Mouse (Mus musculus): ENCODE results near the gene Ralgps1.

Gene Ralgps1

GRCm38 (mm10) chr2:33246841-33247240 lies 124.4 kb downstream of the Ralgps1 start:
- in situ Hi-C loops (cut with MboI, MseI), result no loop called here

GRCm38 (mm10) chr2:33245350-33245749 lies 125.9 kb downstream of the Ralgps1 start:
- in situ Hi-C loops (cut with MboI, MseI), result no loop called here

GRCm38 (mm10) chr2:33244880-33245279 lies 126.4 kb downstream of the Ralgps1 start:
- in situ Hi-C loops (cut with MboI, MseI), result no loop called here

GRCm38 (mm10) chr2:33237581-33237980 lies 133.7 kb downstream of the Ralgps1 start:
- in situ Hi-C loops (cut with MboI, MseI), result no loop called here

GRCm38 (mm10) chr2:33234848-33235247 lies 136.4 kb downstream of the Ralgps1 start:
- in situ Hi-C loops (cut with MboI, MseI), result no loop called here

- in situ Hi-C loops (cut with MboI, MseI), result no loop called here
Measured at GRCm38 (mm10) chr2:33233856-33234255, 137.4 kb downstream of the Ralgps1 start.

- in situ Hi-C loops (cut with MboI, MseI), result no loop called here
Measured at GRCm38 (mm10) chr2:33232782-33233570, 138.3 kb downstream of the Ralgps1 start.

- in situ Hi-C loops (cut with MboI, MseI), result no loop called here
Measured at GRCm38 (mm10) chr2:33231788-33232187, 139.5 kb downstream of the Ralgps1 start.

- in situ Hi-C loops (cut with MboI, MseI), result no loop called here
Measured at GRCm38 (mm10) chr2:33230701-33231100, 140.6 kb downstream of the Ralgps1 start.

GRCm38 (mm10) chr2:33228551-33228950 lies 142.7 kb downstream of the Ralgps1 start:
- in situ Hi-C loops (cut with MboI, MseI), result no loop called here

- in situ Hi-C loops (cut with MboI, MseI), result no loop called here
Measured at GRCm38 (mm10) chr2:33228077-33228476, 143.2 kb downstream of the Ralgps1 start.

- in situ Hi-C loops (cut with MboI, MseI), result no loop called here
Measured at GRCm38 (mm10) chr2:33225921-33226320, 145.4 kb downstream of the Ralgps1 start.

- in situ Hi-C loops (cut with MboI, MseI), result no loop called here
Measured at GRCm38 (mm10) chr2:33223656-33224358, 147.5 kb downstream of the Ralgps1 start.

GRCm38 (mm10) chr2:33222480-33222879 lies 148.8 kb downstream of the Ralgps1 start:
- in situ Hi-C loops (cut with MboI, MseI), result no loop called here

GRCm38 (mm10) chr2:33221339-33221900 lies 149.9 kb downstream of the Ralgps1 start:
- in situ Hi-C loops (cut with MboI, MseI), result no loop called here

GRCm38 (mm10) chr2:33220674-33221338 lies 150.5 kb downstream of the Ralgps1 start:
- in situ Hi-C loops (cut with MboI, MseI), result no loop called here

- in situ Hi-C loops (cut with MboI, MseI), result no loop called here
Measured at GRCm38 (mm10) chr2:33220246-33220645, 151.0 kb downstream of the Ralgps1 start.

- in situ Hi-C loops (cut with MboI, MseI), result loop anchor here (5.0 kb wide), 1 partner anchor 87 kb away; the partner anchor contains the start of gene Garnl3
Measured at GRCm38 (mm10) chr2:33219637-33220036, 151.6 kb downstream of the Ralgps1 start.

- in situ Hi-C loops (cut with MboI, MseI), result loop anchor here (5.0 kb wide), 1 partner anchor 87 kb away; the partner anchor contains the start of gene Garnl3
Measured at GRCm38 (mm10) chr2:33218903-33219625, 152.2 kb downstream of the Ralgps1 start.

GRCm38 (mm10) chr2:33217425-33217794 lies 153.9 kb downstream of the Ralgps1 start:
- in situ Hi-C loops (cut with MboI, MseI), result loop anchor here (5.0 kb wide), 1 partner anchor 85 kb away; the partner anchor contains the start of gene Garnl3

Data from T-helper 2 cell (primary cell).